Mouse (Mus musculus) adrenal gland, postnatal 36 days (tissue): ENCODE data around the gene Pgghg. TPM values are rescaled to one million over a fixed set of nuclear protein-coding genes. Genes with fewer than 3 reads are reported as not detected.

Experiments used
- DNase-seq, 2 experiments: peaks; one replicate each; pipeline ENCODE4 v3.0.0; 2021; ENCODE audit warnings: mixed read lengths in 1 of 2
- total RNA-seq, 2 experiments: library from RNA; stranded (reverse); gene quantifications; 2 replicates each; pipeline ENCODE4 v1.2.3; 2021

Gene Pgghg
- total RNA-seq, 2 experiments from 2014 or later = 35.8 to 38.1 TPM

DNA sequence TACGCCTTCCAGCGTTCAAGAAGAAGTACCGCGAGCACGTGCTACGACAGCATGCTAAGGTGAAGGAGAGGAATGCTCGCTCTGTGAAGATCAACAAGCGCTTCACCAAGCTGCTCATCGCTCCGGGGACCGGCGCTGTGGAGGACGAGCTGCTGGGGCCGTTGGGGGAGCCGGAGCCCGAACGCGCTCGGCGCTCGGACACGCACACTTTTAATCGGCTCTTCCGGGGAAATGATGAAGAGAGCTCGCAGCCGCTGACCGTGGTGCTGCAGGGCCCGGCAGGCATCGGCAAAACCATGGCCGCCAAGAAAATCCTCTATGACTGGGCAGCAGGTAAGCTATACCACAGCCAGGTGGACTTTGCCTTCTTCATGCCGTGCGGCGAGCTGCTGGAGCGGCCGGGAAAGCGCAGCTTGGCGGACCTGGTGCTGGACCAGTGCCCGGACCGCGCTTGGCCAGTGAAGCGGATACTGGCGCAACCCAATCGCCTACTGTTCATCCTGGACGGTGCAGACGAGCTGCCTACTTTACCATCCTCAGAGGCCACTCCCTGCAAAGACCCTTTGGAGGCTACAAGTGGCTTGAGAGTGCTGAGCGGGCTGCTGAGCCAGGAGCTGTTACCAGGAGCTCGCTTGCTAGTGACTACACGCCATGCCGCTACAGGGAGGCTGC is 18.7 kb upstream of the Pgghg start:
- peak; percentile 68 to 79 for DNase-seq

DNA sequence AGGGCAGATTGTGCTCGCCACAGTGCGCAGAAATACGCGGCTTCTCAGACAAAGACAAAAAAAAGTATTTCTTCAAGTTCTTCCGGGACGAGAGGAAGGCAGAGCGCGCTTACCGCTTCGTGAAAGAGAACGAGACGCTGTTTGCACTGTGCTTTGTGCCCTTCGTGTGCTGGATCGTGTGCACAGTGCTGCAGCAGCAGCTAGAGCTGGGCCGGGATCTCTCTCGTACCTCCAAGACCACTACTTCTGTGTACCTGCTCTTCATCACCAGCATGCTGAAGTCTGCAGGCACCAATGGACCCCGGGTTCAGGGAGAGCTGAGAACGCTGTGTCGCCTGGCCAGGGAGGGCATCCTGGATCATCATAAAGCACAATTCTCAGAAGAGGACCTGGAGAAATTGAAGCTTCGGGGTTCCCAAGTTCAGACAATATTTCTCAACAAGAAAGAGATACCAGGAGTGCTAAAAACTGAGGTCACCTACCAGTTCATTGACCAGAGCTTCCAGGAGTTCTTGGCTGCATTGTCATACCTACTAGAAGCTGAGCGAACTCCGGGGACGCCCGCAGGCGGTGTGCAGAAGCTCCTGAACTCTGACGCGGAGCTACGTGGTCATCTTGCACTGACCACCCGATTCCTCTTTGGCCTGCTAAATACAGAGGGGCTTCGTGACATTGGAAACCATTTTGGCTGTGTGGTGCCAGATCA is 18.0 kb upstream of the Pgghg start:
- no peak for DNase-seq

DNA sequence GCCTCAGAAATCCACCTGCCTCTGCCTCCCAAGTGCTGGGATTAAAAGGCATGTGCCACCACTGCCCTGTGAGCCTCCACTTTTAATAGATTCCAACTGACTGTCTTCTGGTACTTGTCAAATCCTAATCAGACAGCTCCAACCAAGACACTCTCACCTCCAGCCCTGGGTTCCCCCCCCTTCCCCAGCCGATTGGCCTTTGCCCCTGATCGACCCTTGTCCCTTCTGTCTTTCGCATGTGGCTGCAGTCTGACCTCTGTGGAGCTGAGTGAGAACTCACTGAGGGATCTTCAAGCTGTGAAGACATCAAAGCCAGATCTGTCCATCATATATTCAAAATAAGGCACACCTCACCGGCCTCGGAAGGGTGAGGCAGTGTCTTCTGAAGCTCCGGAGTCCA is 14.0 kb upstream of the Pgghg start:
- no peak for DNase-seq

DNA sequence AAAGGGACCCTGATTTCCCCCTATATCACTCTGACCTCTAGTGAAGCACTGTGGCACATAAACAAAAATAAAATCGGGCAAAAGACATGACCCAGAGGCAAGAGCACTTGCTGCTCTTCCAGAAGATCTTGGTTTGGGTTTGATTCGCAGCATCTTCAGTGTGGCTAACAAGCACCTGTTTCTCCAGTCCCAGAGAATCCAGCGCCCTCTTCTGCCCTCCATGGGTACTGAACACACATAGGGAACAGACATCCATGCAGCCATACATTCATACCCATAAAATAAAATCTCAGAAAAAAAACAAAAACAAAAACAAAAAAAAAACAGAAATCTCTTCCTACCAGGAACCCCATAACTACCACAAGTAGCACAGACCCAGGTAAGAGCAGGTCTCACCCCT is 2.8 kb upstream of the Pgghg start:
- DNase-seq = no peak

GRCm38 (mm10) chr7:140938896-140939295 is 2.3 kb upstream of the Pgghg start:
- no peak for DNase-seq

- no peak for DNase-seq
Measured at GRCm38 (mm10) chr7:140939669-140940171, 1.5 kb upstream of the Pgghg start.

DNA sequence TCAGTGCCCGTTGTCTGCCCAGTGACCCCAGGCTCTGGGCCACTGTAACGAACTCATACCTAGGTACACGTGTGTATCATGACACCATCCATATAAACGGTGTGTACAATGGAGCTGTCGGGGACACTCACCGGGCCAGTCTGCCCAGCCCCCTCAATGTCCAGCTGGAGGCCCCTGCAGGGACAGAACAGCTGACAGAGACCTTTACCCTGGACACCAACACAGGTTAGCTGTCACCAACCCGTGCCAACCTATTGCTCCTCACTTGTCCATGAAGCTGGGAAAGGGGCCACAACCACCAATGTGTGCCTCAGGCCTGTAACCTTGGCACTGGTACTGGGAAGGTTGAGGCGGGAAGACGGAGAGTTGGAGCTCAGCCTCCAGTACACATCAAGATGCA is 1.1 kb downstream of the Pgghg start:
- DNase-seq = peak in 1 of 2 experiments; percentile 36

- DNase-seq = no peak
Measured at GRCm38 (mm10) chr7:140942811-140943210, 1.6 kb downstream of the Pgghg start.

DNA sequence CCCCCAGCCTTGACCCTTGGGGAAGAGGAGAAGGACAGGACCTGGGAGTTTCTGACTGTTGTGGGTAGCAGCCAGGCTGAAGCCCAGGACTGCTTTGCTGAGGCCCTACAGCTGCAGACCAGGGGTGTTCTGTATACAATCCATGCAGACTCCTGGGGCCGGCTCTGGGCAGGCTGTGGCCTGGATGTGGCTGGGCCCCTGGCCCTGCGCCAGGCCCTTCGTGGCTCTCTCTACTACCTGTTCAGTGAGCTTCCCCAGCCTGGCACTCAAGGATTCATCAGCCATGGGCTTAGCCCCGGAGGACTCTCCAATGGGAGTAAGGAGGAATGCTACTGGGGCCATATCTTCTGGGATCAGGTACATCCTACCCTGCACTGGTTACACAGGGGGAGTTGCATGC is 2.2 kb downstream of the Pgghg start:
- peak in 1 of 2 experiments; percentile 14 for DNase-seq

DNA sequence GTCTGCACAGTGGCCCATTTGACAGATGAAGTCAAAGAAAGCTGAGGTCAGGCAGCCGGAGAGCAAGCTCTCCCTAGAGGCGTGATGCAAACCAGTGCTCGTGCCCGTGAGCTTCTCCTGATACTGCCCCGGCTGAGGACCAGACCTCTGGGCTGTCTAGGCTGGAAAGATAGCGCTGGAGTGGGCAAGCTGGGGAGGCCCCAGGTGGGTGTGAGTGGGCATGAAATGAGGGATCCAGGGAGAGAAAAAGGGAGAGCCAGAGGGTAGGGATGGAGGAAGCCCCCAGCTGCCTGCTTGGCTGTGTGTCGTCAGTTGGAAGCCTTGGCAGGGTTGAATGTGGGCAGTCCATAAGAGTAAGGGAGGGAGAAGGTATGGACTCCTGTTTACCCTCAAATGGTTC is 3.0 kb downstream of the Pgghg start:
- no peak for DNase-seq

DNA sequence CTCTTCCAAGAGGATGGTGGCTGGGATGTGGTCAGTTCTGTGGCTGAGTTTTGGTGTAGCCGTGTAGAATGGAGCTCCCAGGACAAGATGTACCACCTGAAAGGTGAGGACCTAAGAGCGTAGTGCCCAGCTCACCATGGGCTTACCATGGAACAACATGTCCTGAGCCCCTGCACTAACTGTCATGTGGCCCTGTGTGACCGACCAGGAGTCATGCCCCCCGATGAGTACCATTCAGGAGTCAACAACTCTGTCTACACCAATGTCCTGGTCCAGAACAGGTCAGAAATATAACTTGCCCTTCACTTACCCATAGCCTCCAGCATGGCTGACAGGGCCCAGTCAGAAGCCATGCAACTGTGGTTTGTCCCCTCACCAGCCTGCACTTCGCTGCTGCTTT is 4.1 kb downstream of the Pgghg start:
- DNase-seq = no peak

- DNase-seq = no peak
Measured at GRCm38 (mm10) chr7:140946311-140946710, 5.1 kb downstream of the Pgghg start.

DNA sequence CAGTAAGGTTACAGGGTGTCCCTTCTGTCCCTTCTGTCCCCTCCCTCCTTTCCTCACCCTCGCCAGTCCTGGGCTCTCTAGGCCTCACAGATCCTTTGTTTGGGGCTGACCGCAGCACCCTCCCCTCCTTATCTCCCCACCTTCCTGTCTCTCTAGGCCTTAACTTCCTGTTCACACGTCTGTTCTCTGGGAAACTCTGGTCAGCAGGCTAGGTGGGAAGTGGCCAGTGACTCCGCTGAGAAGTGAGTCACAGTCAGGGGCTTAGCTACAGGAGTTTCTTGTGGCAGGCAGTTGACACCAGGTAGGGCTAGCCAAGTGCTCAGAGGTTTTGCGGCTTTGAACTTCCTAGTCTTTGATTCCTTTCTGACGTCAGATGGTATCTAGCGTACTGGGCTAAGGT is 5.8 kb downstream of the Pgghg start:
- no peak for DNase-seq

DNA sequence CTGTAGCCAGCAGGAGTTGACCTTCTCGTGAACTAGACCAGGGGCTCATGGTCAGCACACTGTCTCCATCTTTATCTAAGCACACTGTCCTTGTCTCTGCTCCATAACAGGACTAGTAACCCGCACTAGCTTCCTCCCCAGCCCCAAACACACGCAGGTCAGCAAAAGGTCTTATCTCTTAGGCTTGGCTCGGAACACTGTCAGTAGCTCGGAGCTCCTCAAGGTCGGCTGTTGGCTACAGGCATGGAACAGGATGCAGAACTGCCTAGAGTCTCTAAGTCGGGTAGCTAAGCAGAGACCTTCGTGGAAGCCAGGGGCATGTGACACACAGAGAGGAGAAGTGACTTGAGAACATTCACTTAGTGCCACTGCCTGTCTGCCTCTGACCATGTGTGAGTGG is 7.0 kb downstream of the Pgghg start:
- DNase-seq = peak; percentile 79 to 80

DNA sequence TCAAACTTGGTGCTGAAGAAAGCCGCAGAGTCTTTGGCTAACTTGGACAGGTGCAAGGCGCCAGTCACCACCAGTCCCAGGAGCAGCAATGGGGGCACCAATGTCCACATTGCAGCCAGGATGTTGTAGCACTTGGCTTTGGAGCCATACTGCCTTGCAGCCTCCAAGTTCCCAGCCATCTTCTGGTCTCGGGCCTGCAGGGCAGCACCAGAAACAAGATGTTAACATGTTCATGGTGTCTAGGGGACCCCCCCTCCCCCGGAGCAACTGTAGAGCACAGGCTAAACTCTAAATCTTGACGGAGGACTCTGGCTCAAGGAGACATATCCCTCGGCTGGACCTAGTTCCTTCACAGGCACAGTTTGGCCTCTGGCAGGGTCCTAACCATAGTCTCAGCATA is 8.1 kb downstream of the Pgghg start:
- DNase-seq = no peak

DNA sequence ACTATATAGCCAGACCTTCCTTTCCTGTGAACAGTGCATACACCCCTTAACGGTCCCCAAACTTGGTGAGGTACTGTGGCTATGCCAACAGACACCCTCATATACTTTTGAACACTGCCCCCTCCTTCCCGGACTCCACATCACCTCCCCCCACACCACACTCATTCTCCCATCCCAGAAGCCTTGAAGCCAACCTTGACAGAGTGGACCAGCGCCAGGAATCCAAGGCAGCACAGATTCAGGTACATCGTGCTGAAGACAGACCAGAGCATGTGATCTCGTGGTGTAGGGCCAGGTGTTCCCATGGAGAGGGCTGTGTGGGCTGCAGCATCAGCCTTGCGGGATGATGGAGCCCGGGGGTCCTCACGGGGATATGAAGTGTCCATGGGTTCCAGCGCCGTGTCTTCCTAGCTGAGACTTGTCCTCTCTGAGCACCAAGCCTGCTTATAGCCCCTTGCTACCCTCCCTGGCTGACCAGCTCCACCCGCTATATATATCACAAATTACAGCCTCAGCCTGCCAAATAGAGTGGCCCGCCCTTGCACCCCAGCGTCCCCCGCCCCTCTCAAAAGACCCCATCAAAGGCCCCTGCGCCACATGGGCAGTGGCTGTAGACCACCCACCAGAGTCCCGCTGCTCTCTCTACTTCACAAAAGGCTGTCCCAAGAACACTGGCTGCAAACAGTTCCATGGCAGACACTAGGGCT is 8.8 kb downstream of the Pgghg start, which contains the start of gene Ifitm5:
Ifitm5 (minus strand) TSS at position 468 of the 707 bp plus-strand sequence.
- peak; percentile 67 to 72 for DNase-seq

DNA sequence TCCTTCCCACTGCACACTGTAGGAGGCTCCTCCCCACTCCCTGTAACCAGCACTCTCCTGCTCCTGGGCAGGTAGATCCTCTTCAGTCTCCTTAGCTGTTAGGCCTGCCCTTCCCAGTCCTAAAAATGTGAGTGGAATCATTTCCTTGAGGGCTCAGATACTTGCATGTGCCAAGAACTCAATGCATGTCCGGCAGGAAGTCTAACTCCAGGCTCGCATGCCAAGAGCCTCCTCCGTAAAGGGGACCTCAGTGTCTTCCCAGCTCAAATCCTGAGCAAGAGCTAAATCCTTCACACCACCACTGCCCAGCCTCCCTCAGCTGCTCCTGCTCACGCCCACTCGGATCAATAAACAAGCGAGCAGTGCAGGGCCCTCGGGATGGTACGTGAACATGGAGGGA is 9.9 kb downstream of the Pgghg start:
- DNase-seq = peak; percentile 40 to 48

DNA sequence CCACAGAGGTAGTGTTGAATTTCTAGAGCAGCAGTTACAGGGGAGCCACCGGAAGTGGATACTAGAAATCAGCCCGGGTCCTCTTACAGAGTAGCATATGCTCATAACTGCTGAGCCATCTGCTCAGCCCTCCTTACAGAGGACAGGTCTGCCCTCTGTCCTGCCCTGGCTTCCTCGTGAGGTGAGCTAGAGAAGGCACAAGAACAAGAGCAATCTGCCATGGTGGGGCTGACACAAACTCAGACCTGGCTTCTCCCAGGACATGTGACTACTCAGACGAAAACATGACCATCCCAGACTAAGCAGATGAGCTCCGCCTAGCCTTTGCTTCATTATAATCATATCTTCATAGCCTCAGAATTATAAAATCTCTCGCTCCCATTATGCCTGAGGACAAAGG is 10.6 kb downstream of the Pgghg start:
- DNase-seq = no peak

DNA sequence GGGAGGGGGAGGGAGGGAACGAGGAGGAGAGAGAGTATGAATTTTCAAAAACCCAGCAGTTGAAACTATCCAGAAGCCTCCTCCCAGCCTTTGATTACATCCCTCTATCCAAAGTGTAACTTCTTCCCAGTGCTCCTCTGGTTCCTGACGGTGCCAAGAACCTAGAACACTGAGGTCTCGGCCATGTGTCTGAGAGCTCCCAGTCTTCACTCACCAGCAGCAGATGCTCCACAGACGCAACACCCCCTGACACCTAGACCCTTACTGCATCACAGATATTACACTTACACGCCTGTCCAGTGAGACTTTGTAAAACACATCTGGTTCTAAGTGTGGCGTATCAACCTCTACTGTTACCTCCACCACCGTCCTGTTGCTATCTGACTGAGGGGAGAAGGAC is 11.2 kb downstream of the Pgghg start:
- no peak for DNase-seq

DNA sequence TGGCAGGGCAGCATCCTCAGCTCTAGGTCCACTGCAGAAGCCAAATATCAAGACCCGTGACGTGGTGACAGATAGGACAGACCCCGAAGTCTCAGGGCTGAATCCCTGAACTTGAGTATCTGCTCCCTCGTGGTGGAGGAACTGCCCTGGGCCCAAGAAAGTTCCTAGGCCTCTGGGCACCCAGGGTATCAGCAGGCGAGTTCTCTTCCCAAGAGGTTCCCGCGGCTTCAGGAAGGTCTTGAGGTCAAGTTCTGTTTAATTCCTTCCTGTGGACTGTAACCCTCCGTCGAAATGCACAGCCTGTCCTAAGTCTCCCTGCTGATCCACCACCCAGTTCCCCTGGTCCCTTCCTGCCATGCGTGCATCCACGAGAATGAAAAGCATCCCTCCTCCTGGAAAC is 11.9 kb downstream of the Pgghg start:
- no peak for DNase-seq

- DNase-seq = no peak
Measured at GRCm38 (mm10) chr7:140953800-140954732, 12.9 kb downstream of the Pgghg start.

- peak in 1 of 2 experiments; percentile 57 for DNase-seq
Measured at GRCm38 (mm10) chr7:140954733-140955071, 13.5 kb downstream of the Pgghg start.
